Mouse (Mus musculus) neural tube, embryonic 13.5 days (tissue): ENCODE measurements at regions not wholly inside any gene's neighbourhood (a gene's known extent, or its start where the extent isn't known, plus 50 kb on each side); places are given as distances from the start of the nearest gene placed in this dataset.

Source experiments
- ATAC-seq: fragments of 200-750 bp; cut with Nextera tagmentation; 2 replicates; pipeline ENCODE4 v1.8.0; 2017; ENCODE audit warnings: low read depth, mild to moderate bottlenecking, moderate TSS enrichment, moderate library complexity
- H3K27ac ChIP-seq: fragments of 300-500 bp; sonication (generic); replicated peaks from 2 replicates; pipeline ENCODE4 v1.5.1; 2015; ENCODE audit warnings: moderate library complexity, mild to moderate bottlenecking, inconsistent platforms
- H3K27me3 ChIP-seq: fragments of 300-500 bp; sonication (generic); 2 replicates; pipeline ENCODE4 v1.6.1; 2015; ENCODE audit warnings: mild to moderate bottlenecking, inconsistent platforms
- H3K36me3 ChIP-seq: fragments of 300-500 bp; sonication (generic); 2 replicates; pipeline ENCODE4 v1.6.1; 2015; ENCODE audit warnings: mild to moderate bottlenecking, inconsistent platforms
- H3K4me1 ChIP-seq: fragments of 300-500 bp; sonication (generic); replicated peaks from 2 replicates; pipeline ENCODE4 v1.6.1; 2015; ENCODE audit warnings: inconsistent platforms
- H3K4me2 ChIP-seq: fragments of 300-500 bp; sonication (generic); 2 replicates; pipeline ENCODE4 v1.6.1; 2015; ENCODE audit warnings: inconsistent platforms, mild to moderate bottlenecking, moderate library complexity
- H3K4me3 ChIP-seq: fragments of 300-500 bp; sonication (generic); 2 replicates; pipeline ENCODE4 v1.5.1; 2015; ENCODE audit warnings: mild to moderate bottlenecking, inconsistent platforms
- H3K9ac ChIP-seq: fragments of 300-500 bp; sonication (generic); 2 replicates; pipeline ENCODE4 v1.6.1; 2015; ENCODE audit warnings: moderate library complexity, mild to moderate bottlenecking, inconsistent platforms
- H3K9me3 ChIP-seq: fragments of 300-500 bp; sonication (generic); 2 replicates; pipeline ENCODE4 v1.6.1; 2016; ENCODE audit warnings: inconsistent platforms
- WGBS: fragments of 180-500 bp; shearing (Covaris S2); methylation state at CpG from one replicate; pipeline ENCODE4 v1.1.7; 2015; 5-methylcytosine and 5-hydroxymethylcytosine counted together

GRCm38 (mm10) chr9:78925977-78926593, 310.7 kb downstream of the Cd109 start:
- Histone ChIP-seq H3K4me2 (no peak overlapping the region), H3K9ac (no peak overlapping the region), H3K36me3 (no peaks in the 10 kb centered on the region), H3K4me1 (no peaks in the 10 kb centered on the region), H3K27ac (no peak overlapping the region), H3K4me3 (no peak overlapping the region), H3K27me3 (no peaks in the 10 kb centered on the region), H3K9me3 (no peaks in the 10 kb centered on the region)
- ATAC-seq = no peak
- WGBS = 75% methylated on average over 7 of the region's 7 CpGs

- H3K36me3 ChIP-seq = no peaks in the 10 kb centered on the region
- H3K4me3 ChIP-seq = no peak overlapping the region
- no peaks in the 10 kb centered on the region for H3K27me3 ChIP-seq
- H3K9me3 ChIP-seq = no peaks in the 10 kb centered on the region; the same call in 1 of the 2 replicates
- H3K4me2 ChIP-seq = no peak overlapping the region
- ATAC-seq = no peak
- no peaks in the 10 kb centered on the region for H3K4me1 ChIP-seq
- no peak overlapping the region for H3K9ac ChIP-seq
- no peak overlapping the region for H3K27ac ChIP-seq
Observed at GRCm38 (mm10) chr9:78941648-78942047, 326.3 kb downstream of the Cd109 start.

- H3K9ac ChIP-seq = no peak overlapping the region
- no peaks in the 10 kb centered on the region for H3K27me3 ChIP-seq
- no peak overlapping the region for H3K27ac ChIP-seq
- WGBS = 41% methylated on average over 1 of the region's 1 CpGs
- H3K9me3 ChIP-seq = no peaks in the 10 kb centered on the region
- no peak for ATAC-seq
- no peak overlapping the region for H3K4me2 ChIP-seq
- no peaks in the 10 kb centered on the region for H3K4me1 ChIP-seq
- no peaks in the 10 kb centered on the region for H3K36me3 ChIP-seq
- no peak overlapping the region for H3K4me3 ChIP-seq
Observed at GRCm38 (mm10) chr9:78964813-78965212, 349.5 kb downstream of the Cd109 start.

- no peak overlapping the region for H3K27ac ChIP-seq
- H3K4me3 ChIP-seq = no peak overlapping the region
- no peak for ATAC-seq
- H3K9me3 ChIP-seq = no peaks in the 10 kb centered on the region
- 72% methylated on average over 14 of the region's 14 CpGs for WGBS
- no peak overlapping the region for H3K9ac ChIP-seq
- H3K4me2 ChIP-seq = no peak overlapping the region
- no peaks in the 10 kb centered on the region for H3K4me1 ChIP-seq
- H3K36me3 ChIP-seq = no peaks in the 10 kb centered on the region
- H3K27me3 ChIP-seq = no peaks in the 10 kb centered on the region
Observed at GRCm38 (mm10) chr9:78965226-78965950, 350.0 kb downstream of the Cd109 start.

GRCm38 (mm10) chr9:78971731-78972130, 356.4 kb downstream of the Cd109 start:
- no peak for ATAC-seq
- Histone ChIP-seq H3K9ac (no peak overlapping the region), H3K27ac (no peak overlapping the region), H3K4me3 (no peak overlapping the region), H3K4me1 (no peaks in the 10 kb centered on the region), H3K9me3 (no peaks in the 10 kb centered on the region), H3K4me2 (no peak overlapping the region), H3K27me3 (no peaks in the 10 kb centered on the region), H3K36me3 (no peaks in the 10 kb centered on the region)
- WGBS = 86% methylated on average over 3 of the region's 3 CpGs

GRCm38 (mm10) chr9:78983734-78984133, 368.4 kb downstream of the Cd109 start:
- Histone ChIP-seq H3K4me3 (no peak overlapping the region), H3K9me3 (no peaks in the 10 kb centered on the region), H3K27ac (no peak overlapping the region), H3K4me1 (no peaks in the 10 kb centered on the region), H3K36me3 (no peaks in the 10 kb centered on the region), H3K4me2 (no peak overlapping the region), H3K27me3 (no peaks in the 10 kb centered on the region), H3K9ac (no peak overlapping the region)
- 88% methylated on average over 2 of the region's 2 CpGs for WGBS
- ATAC-seq = no peak

- Histone ChIP-seq H3K36me3 (no peaks in the 10 kb centered on the region), H3K4me1 (no peaks in the 10 kb centered on the region), H3K27ac (no peak overlapping the region), H3K27me3 (no peaks in the 10 kb centered on the region), H3K4me2 (no peak overlapping the region), H3K9me3 (no peaks in the 10 kb centered on the region), H3K9ac (no peak overlapping the region), H3K4me3 (no peak overlapping the region)
- 83% methylated on average over 5 of the region's 5 CpGs for WGBS
- ATAC-seq = no peak
Observed at GRCm38 (mm10) chr9:78985184-78985864, 370.0 kb downstream of the Cd109 start.

- Histone ChIP-seq H3K4me3 (no peak overlapping the region), H3K27ac (no peak overlapping the region), H3K9me3 (no peaks in the 10 kb centered on the region), H3K4me1 (no peaks in the 10 kb centered on the region), H3K9ac (no peak overlapping the region), H3K27me3 (no peaks in the 10 kb centered on the region), H3K36me3 (no peaks in the 10 kb centered on the region), H3K4me2 (no peak overlapping the region)
- ATAC-seq = no peak
- 39% methylated on average over 4 of the region's 4 CpGs for WGBS
Observed at GRCm38 (mm10) chr9:78991310-78991709, 376.0 kb downstream of the Cd109 start.

- H3K4me3 ChIP-seq = no peak overlapping the region
- H3K4me2 ChIP-seq = no peak overlapping the region
- ATAC-seq = no peak
- no peaks in the 10 kb centered on the region for H3K36me3 ChIP-seq
- H3K4me1 ChIP-seq = no peaks in the 10 kb centered on the region
- no peaks in the 10 kb centered on the region for H3K27me3 ChIP-seq
- H3K9me3 ChIP-seq = no peaks in the 10 kb centered on the region
- no peak overlapping the region for H3K27ac ChIP-seq
- H3K9ac ChIP-seq = no peak overlapping the region
Observed at GRCm38 (mm10) chr9:79001081-79001480, 385.7 kb downstream of the Cd109 start.

- WGBS = 89% methylated on average over 1 of the region's 1 CpGs
- Histone ChIP-seq H3K4me3 (no peak overlapping the region), H3K4me2 (no peak overlapping the region), H3K4me1 (no peaks in the 10 kb centered on the region), H3K9me3 (no peaks in the 10 kb centered on the region), H3K27ac (no peak overlapping the region), H3K27me3 (no peaks in the 10 kb centered on the region), H3K36me3 (no peaks in the 10 kb centered on the region), H3K9ac (no peak overlapping the region)
- ATAC-seq = no peak
Observed at GRCm38 (mm10) chr9:79001930-79002329, 386.6 kb downstream of the Cd109 start.

- Histone ChIP-seq H3K9me3 (no peaks in the 10 kb centered on the region), H3K4me2 (no peak overlapping the region), H3K4me3 (no peak overlapping the region), H3K27ac (no peak overlapping the region), H3K9ac (no peak overlapping the region), H3K4me1 (no peaks in the 10 kb centered on the region), H3K36me3 (no peaks in the 10 kb centered on the region), H3K27me3 (no peaks in the 10 kb centered on the region)
- no peak for ATAC-seq
- 82% methylated on average over 3 of the region's 3 CpGs for WGBS
Observed at GRCm38 (mm10) chr9:79004296-79004980, 389.1 kb downstream of the Cd109 start.

- H3K9ac ChIP-seq = no peak overlapping the region
Observed at GRCm38 (mm10) chr9:79022291-79022690, 406.9 kb downstream of the Cd109 start.

More at GRCm38 (mm10) chr9:79022291-79022690, 406.9 kb downstream of the Cd109 start:
- H3K4me2 ChIP-seq = no peak overlapping the region
- no peak for ATAC-seq
- no peak overlapping the region for H3K27ac ChIP-seq
- no peaks in the 10 kb centered on the region for H3K27me3 ChIP-seq
- 94% methylated on average over 2 of the region's 2 CpGs for WGBS
- no peak overlapping the region for H3K4me3 ChIP-seq
- H3K9me3 ChIP-seq = no peaks in the 10 kb centered on the region
- H3K36me3 ChIP-seq = no peaks in the 10 kb centered on the region
- H3K4me1 ChIP-seq = no peaks in the 10 kb centered on the region
